Mouse (Mus musculus) hindbrain, embryonic 10.5 days (tissue): ENCODE results near the gene Phf21a. TPM values are rescaled to one million over a fixed set of nuclear protein-coding genes. Genes with fewer than 3 reads are reported as not detected.

Source experiments
- DNase-seq: peaks from one replicate; pipeline ENCODE4 v3.0.0-alpha.2; 2017; ENCODE audit warnings: low spot score
- H3K27ac ChIP-seq: fragments of 300-500 bp; sonication (generic); 2 replicates; pipeline ENCODE4 v1.5.1; 2016; ENCODE audit warnings: mild to moderate bottlenecking, moderate library complexity
- H3K27me3 ChIP-seq: fragments of 300-500 bp; sonication (generic); 2 replicates; pipeline ENCODE4 v1.6.1; 2016; ENCODE audit warnings: mild to moderate bottlenecking; ENCODE audit not compliant: poor library complexity, insufficient read depth, severe bottlenecking
- H3K36me3 ChIP-seq: fragments of 300-500 bp; sonication (generic); 2 replicates; pipeline ENCODE4 v1.6.1; 2016; ENCODE audit warnings: mild to moderate bottlenecking, moderate library complexity
- H3K4me1 ChIP-seq: fragments of 300-500 bp; sonication (generic); replicated peaks from 2 replicates; pipeline ENCODE4 v1.6.1; 2016; ENCODE audit warnings: mild to moderate bottlenecking
- H3K4me3 ChIP-seq: fragments of 300-500 bp; sonication (generic); 2 replicates; pipeline ENCODE4 v1.5.1; 2016; ENCODE audit warnings: mild to moderate bottlenecking, moderate library complexity
- H3K9me3 ChIP-seq: fragments of 300-500 bp; sonication (generic); 2 replicates; pipeline ENCODE4 v1.6.1; 2016; ENCODE audit warnings: mild to moderate bottlenecking, moderate library complexity
- WGBS: fragments of 180-500 bp; shearing (Covaris S2); methylation state at CpG from one replicate; pipeline ENCODE4 v1.1.7; 2016; 5-methylcytosine and 5-hydroxymethylcytosine counted together
- polyA plus RNA-seq: library from polyadenylated mRNA; unstranded; fragments of >200 nt; fragmentation: Nextera tagmentation; extraction: Ambion mirVana; gene quantifications from 2 replicates; pipeline ENCODE4 v1.2.1, GENCODE M21; 2016

Gene Phf21a
- polyA plus RNA-seq, 1 experiment from 2014 or later = 35.3 TPM

DNA sequence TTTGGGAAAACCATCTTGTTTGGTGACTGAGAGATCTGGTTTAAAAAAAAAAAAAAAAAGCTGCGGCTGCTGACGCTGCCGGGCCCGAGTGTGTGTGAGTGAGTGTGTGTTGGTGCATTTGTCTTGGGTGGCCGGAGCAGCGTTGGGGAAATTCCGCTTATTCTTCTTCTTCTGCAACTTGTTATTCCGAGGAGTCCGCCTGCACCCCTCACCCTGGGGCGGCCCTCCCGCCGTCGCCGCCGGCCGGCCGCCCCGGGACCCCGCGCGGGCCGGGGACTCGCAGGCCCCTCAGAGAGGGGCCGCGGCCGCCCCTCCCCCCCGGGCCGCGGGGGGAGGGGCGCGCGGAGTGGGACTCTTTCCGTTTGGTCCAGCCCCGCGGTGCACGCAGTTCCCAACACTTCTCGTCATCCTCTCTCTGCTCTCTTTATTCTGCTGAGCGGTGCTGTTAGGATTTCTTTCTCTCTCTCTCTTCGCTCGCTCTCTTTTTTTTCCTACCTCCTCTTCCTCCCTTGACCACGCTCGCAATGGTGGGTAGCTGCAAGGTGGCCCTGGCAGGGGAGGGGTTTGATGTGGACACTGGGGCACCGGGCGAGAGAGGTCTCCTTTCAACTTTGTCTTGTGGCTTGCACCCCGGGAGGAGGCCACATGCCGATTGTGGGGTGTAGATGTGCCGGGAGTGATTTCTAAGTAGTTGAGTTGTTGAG lies 92.3 kb downstream of the Phf21a start:
- Histone ChIP-seq H3K4me3 (peak overlapping the region; percentile 80), H3K27me3 (no peaks in the 10 kb centered on the region), H3K27ac (peak overlapping the region; percentile 99), H3K36me3 (no peaks in the 10 kb centered on the region), H3K9me3 (no peaks in the 10 kb centered on the region), H3K4me1 (peaks cover 56% of the 10 kb centered on the region)
- under 1% methylated on average over 46 of the region's 47 CpGs for WGBS
- peak; percentile 70 for DNase-seq

DNA sequence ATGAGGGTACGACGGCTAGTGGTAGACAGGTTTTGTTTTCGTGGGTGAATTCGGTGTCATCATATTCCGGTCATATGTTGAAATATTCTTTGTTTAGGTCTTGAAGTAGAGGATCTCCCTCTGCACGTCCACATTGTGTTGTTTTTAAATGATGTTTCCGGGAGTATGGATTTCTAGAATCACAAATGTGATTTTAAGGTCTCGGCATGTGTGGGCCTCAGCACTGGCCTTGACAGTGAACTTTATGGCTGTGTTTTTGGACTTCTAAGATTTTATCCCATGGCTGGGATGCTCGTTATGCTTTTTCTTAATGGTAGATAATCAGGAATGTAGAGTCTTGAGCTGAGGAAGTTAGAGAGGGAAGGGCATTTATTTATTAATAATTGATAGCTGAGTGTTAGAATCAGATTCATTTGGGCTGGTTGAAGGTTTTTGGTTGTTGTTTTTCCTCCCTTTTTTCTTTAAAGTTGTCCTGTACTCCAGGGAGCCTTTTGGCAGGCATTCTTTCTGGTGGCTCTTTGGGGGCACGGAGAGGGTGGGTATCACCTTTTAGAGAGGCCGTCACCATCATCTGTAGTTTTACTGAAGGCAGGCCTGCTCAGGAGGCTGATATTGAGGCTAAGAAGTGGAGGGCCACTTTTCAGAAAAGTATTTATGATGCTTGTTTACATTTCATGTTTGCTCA lies 93.0 kb downstream of the Phf21a start:
- H3K36me3 ChIP-seq = no peaks in the 10 kb centered on the region
- 13% methylated on average over 11 of the region's 11 CpGs for WGBS

DNA sequence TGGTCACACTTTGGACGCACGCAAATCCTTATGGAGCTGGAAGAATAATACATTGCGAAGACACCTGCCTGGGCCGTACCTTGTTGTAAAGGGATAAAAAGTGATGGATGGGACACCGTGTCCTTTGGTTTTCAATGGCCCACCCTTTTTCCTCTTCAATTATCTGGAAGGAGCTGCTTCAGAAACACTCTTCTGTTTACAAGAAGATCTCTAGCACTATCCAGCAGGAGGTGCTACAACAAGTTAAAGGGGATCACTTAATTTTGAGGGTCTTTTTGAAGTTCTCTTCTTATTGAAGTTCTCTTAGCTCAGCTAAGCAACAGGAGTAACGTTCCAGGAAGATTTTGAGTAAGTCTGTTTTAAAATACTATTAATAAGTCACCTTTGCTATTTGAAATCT lies 94.1 kb downstream of the Phf21a start:
- no peaks in the 10 kb centered on the region for H3K27me3 ChIP-seq
- no peaks in the 10 kb centered on the region for H3K9me3 ChIP-seq
- peaks cover 49% of the 10 kb centered on the region for H3K4me1 ChIP-seq
- H3K27ac ChIP-seq = no peak overlapping the region
- 70% methylated on average over 6 of the region's 6 CpGs for WGBS
- H3K36me3 ChIP-seq = no peaks in the 10 kb centered on the region
- H3K4me3 ChIP-seq = peak overlapping the region; percentile 80
- no peak for DNase-seq

More for the DNA sequence above, 93.0 kb downstream of the Phf21a start:
- no peaks in the 10 kb centered on the region for H3K9me3 ChIP-seq
- peak overlapping the region; percentile 99 for H3K27ac ChIP-seq
- no peak for DNase-seq
- peak overlapping the region; percentile 80 for H3K4me3 ChIP-seq
- H3K27me3 ChIP-seq = no peaks in the 10 kb centered on the region
- H3K4me1 ChIP-seq = peaks cover 56% of the 10 kb centered on the region

DNA sequence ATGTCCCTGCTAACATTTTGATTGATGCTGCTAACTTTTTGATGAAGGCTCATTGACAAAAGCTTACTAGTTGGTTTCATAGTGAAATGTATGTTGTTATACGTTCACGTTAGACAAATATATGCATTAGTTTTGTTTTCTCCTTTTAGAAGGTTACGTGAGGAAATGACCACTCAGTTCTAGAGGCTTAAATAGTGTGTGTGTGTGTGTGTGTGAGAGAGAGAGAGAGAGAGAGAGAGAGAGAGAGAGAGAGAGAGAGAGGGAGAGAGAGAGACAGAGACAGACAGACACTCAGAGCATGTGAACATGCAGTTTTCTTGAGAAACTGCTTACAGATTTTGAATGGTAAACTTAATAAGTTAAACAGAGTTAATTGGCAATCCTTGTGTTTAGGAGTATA lies 95.8 kb downstream of the Phf21a start:
- WGBS = 87% methylated on average over 3 of the region's 3 CpGs
- DNase-seq = no peak
- peak overlapping the region; percentile 80; the same call in 1 of the 2 replicates for H3K4me3 ChIP-seq
- no peak overlapping the region for H3K27ac ChIP-seq
- H3K36me3 ChIP-seq = no peaks in the 10 kb centered on the region
- no peaks in the 10 kb centered on the region for H3K27me3 ChIP-seq
- H3K4me1 ChIP-seq = peaks cover 46% of the 10 kb centered on the region
- no peaks in the 10 kb centered on the region for H3K9me3 ChIP-seq

DNA sequence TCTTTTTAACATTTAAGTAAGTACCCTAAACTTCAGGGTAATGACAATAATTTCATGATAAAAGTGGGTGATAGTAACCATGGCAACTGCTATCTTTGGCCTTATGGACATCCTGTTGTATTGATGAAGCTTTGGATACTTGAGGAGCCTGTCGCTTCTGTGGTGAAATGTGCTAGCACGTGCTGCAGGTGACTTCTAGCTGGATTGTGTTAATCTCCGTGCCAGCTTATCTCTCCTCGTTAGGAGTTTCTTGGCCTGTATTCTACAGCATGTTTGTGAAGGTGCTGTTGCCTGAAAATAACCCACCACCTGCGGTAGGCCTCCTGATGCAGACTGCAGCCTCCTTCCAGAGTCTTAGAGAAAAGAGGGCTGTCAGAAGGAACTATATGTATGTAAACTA lies 98.0 kb downstream of the Phf21a start:
- H3K9me3 ChIP-seq = no peaks in the 10 kb centered on the region
- H3K4me3 ChIP-seq = no peak overlapping the region
- H3K27ac ChIP-seq = no peak overlapping the region
- 85% methylated on average over 5 of the region's 5 CpGs for WGBS
- H3K27me3 ChIP-seq = no peaks in the 10 kb centered on the region
- DNase-seq = no peak
- H3K4me1 ChIP-seq = peaks cover 37% of the 10 kb centered on the region
- no peaks in the 10 kb centered on the region for H3K36me3 ChIP-seq

DNA sequence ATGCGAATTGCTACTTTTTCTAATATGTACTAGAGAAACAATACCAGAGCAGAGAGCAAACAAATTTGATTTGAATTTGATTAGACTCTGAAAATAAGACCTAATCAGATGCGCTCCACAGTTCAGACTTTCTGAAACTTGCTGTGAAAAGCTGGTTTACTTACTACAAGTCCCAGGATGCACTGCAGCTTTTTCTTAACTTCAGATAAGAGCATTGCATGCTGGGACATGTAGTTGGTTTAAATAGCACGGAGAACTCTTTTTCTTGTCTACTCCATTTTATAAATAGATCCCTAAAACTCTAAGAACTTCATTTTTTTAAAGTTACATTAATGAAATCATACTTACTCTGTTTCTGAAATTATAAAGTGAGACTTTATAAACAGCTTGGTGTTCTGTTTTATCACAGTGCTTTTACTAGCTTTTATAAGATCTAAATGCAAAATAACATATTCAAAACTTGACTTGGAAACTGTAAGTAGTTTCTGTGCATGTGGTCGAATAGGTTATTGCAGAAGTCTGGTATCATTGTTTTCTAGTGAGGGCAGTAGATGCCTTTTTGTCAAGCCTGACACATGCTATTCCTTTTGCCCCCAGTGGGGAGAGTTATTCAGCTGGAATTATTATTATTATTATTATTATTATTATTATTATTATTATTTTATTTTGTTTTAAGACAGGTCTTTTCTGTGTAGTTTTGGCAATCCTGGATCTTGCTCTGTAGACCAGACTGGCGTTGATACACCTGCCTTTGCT lies 99.1 kb downstream of the Phf21a start:
- DNase-seq = no peak
- no peaks in the 10 kb centered on the region for H3K27me3 ChIP-seq
- H3K4me1 ChIP-seq = peaks cover 27% of the 10 kb centered on the region
- H3K27ac ChIP-seq = no peak overlapping the region
- no peaks in the 10 kb centered on the region for H3K36me3 ChIP-seq
- no peak overlapping the region for H3K4me3 ChIP-seq
- 79% methylated on average over 5 of the region's 5 CpGs for WGBS
- H3K9me3 ChIP-seq = no peaks in the 10 kb centered on the region

DNA sequence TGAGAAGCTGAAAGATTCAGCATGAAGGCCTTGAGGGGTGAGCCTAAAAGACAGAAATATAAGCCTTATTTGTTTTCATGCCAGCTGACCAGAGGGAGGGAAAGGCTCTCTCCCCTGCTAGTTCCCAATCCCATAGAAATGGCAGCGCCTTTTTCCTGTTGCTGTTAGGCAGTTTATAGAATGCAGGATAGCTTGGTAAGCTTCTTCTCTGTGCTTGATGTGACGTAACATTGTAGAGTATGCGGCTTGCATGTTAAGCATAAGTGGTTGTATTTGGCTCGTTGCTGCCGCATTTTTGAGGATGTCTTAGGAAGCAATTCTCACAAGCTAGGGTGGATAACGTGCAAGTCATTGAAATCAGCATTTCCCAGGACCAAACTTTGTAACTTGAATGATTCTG lies 105.2 kb downstream of the Phf21a start:
- Histone ChIP-seq H3K4me3 (no peak overlapping the region), H3K36me3 (no peaks in the 10 kb centered on the region), H3K27me3 (no peaks in the 10 kb centered on the region), H3K27ac (no peak overlapping the region), H3K9me3 (no peaks in the 10 kb centered on the region), H3K4me1 (peaks cover 7% of the 10 kb centered on the region; the same call in 1 of the 2 replicates)
- 82% methylated on average over 6 of the region's 6 CpGs for WGBS
- DNase-seq = no peak

DNA sequence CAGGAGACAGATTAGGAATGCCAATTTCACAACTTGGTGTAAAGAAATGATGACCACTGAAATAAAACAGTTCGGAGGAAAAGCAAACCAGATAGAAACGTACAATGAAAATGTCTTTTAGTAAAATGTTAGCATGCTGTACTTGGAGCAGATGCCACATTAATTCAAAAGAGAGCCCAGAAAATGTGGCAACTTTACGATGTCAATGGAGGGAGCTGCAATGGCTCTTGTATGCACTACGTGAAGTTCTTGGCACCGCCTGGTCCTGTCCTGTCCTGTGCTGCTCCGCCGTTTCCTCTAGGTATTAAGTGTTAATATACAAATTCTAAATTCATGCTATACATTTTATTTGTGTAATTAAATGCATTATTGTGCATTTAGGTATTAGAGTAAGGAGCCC lies 105.8 kb downstream of the Phf21a start:
- Histone ChIP-seq H3K36me3 (no peaks in the 10 kb centered on the region), H3K27me3 (no peaks in the 10 kb centered on the region), H3K9me3 (no peaks in the 10 kb centered on the region), H3K27ac (no peak overlapping the region), H3K4me1 (peaks cover 7% of the 10 kb centered on the region; the same call in 1 of the 2 replicates), H3K4me3 (no peak overlapping the region)
- no peak for DNase-seq
- WGBS = 92% methylated on average over 7 of the region's 7 CpGs

DNA sequence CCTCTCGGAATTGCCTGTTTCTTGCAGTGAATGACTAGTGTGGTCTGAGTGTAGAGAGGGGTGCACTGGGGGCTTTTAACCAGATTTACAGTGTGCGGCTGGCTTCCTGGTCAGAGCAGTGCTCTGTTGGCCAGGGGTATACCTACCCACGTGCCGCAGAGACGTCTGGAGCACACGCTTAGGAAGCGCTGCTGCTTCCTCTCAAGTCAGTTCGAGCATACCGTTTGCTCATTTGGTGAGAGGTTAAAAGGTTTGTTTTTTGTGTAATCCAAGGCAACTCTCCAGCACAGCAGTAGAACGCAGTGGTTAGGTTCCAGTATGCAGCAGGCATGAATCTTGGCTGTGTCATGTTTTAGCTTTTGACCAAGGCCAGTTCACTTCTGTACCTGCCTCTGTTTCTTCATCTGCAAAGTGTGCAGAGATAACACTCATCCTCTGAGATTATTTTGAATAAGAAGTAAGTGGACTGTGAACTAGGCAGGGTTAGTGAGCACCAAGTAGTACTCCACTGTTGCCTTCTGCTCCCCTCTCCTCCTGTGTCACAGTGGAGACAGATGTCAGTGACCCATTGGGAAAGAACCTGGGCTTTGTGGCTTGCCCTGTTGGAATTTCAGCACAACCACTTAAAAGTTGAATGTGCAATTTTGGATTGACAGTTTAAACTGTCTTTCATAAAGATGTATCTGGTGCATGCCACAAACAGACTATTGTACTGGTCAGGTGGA lies 106.8 kb downstream of the Phf21a start:
- no peak for DNase-seq
- Histone ChIP-seq H3K27me3 (no peaks in the 10 kb centered on the region), H3K36me3 (no peaks in the 10 kb centered on the region), H3K9me3 (no peaks in the 10 kb centered on the region), H3K27ac (no peak overlapping the region), H3K4me3 (no peak overlapping the region), H3K4me1 (peaks cover 7% of the 10 kb centered on the region; the same call in 1 of the 2 replicates)
- 71% methylated on average over 10 of the region's 10 CpGs for WGBS

DNA sequence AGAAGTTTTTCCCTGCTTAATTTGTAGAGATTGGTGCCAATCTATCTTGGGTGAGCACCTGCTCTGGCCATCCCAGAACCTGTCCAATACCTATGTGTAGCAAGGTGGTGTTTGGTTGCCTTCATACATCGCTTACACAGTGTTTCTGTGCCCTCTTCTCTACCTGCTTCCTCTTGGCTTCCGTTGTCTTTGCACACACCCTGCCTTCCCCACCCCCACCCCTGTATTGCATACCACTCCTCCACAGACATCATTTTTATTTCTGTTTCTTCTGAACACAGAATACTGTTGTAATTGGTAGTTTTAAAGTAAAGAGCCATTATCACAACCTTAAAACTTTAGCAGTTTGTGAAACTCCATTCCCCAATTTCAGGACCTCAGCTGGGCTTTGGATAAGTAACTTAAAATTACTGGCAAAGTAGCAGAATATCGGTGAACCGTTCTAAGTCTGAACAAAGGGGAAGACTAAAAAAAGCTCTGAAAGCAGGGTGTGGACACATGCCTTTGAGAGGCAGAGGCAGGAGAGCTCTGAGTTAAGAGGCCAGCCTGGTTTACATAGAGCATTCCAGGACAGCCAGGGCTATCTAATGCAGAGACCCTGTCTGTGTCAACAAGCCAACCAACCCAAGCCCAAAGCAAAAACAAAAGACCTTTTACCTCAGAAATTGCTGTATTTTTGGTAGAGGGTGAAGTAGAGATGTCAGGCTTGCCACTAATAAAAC lies 109.6 kb downstream of the Phf21a start:
- peaks cover 16% of the 10 kb centered on the region for H3K4me1 ChIP-seq
- H3K4me3 ChIP-seq = no peak overlapping the region
- no peak for DNase-seq
- H3K9me3 ChIP-seq = no peaks in the 10 kb centered on the region
- WGBS = 77% methylated on average over 4 of the region's 4 CpGs
- no peaks in the 10 kb centered on the region for H3K27me3 ChIP-seq
- H3K27ac ChIP-seq = no peak overlapping the region
- no peaks in the 10 kb centered on the region for H3K36me3 ChIP-seq

DNA sequence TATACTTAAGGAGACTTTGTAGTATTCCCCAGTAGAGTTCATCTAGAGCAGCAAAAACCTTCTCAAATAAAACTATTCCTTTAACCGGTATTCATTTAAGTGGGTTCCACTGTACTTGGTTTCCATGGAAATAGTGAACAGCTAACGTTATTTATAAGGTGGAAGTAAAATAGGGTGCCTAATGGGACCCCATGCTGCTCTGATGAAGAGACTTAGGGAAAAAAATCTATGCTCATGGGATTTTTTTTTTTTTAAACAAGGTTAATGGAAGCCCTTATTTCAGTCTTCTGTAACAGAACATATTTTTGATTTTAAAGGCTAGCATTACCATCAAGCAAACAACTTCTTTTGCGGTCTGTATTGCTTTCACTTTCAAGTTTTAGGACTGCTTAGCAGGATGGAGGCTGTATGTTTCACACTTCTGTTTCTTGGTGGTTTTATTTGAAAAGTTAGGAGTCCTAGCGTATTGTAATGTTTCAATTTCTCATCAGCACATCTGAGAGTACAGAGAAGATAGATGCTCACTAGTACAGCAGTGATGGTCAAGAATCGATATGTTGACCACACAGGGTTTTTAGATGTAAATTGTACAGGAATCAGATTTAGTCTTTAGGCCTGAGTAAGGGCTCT lies 112.2 kb downstream of the Phf21a start:
- Histone ChIP-seq H3K4me1 (peaks cover 9% of the 10 kb centered on the region), H3K27ac (no peak overlapping the region), H3K27me3 (no peaks in the 10 kb centered on the region), H3K4me3 (no peak overlapping the region), H3K9me3 (no peaks in the 10 kb centered on the region), H3K36me3 (no peaks in the 10 kb centered on the region)
- DNase-seq = no peak
- 84% methylated on average over 5 of the region's 5 CpGs for WGBS

DNA sequence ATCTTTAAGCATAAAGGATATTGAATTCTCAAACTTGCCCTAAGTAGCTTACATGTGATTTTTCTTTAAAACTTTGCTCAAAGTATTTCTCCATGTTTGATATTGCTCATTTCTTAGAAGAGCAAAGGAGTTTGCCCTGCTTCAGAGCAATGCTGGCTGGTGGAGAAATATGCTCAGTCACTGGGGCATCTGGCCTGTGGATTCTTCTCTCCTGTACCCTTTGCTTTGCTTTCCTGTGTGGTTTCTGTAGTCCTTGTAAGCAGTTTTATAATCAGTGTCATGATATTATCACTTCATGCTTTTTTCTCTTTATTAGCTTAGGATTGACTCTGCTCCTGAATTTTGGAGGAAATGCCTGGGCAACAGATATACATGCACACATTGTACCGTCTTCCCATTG lies 117.5 kb downstream of the Phf21a start:
- no peak overlapping the region for H3K4me3 ChIP-seq
- 94% methylated on average over 1 of the region's 1 CpGs for whole genome bisulfite sequencing
- H3K27me3 ChIP-seq = no peaks in the 10 kb centered on the region
- no peaks in the 10 kb centered on the region for H3K9me3 ChIP-seq
- peaks cover 19% of the 10 kb centered on the region for H3K36me3 ChIP-seq
- H3K27ac ChIP-seq = no peak overlapping the region
- DNase-seq = no peak
- peaks cover 6% of the 10 kb centered on the region for H3K4me1 ChIP-seq
